Mouse (Mus musculus) left cerebral cortex, adult 2 months (tissue): ENCODE data around the gene Mnt. TPM values are rescaled to one million over a fixed set of nuclear protein-coding genes. Genes with fewer than 3 reads are reported as not detected.

ENCODE experiments used
- DNase-seq, 2 experiments: peaks; one replicate each; pipeline ENCODE4 v3.0.0; 2021 to 2022; ENCODE audit warnings: low spot score in 2 of 2, mixed read lengths in 1 of 2; ENCODE audit errors: extremely low spot score in 1 of 2
- H3K27ac ChIP-seq: fragments of 200-600 bp; 2 replicates; pipeline ENCODE4 v1.8.1; 2022
- H3K4me3 ChIP-seq: fragments of 200-600 bp; 2 replicates; pipeline ENCODE4 v1.8.1; 2022
- CTCF ChIP-seq: fragments of 200-600 bp; IDR thresholded peaks from 2 replicates; pipeline ENCODE4 v1.8.1; 2022; ENCODE audit warnings: antibody characterized with exemption, mild to moderate bottlenecking, moderate library complexity
- intact Hi-C: fragments of 180-260 bp; cut with DNase I; formaldehyde crosslinking; loops from one replicate; pipeline ENCODE4 v1.15.1; 2025
- total RNA-seq, 2 experiments: library from RNA; stranded (reverse); gene quantifications; 2 replicates each; pipeline ENCODE4 v1.2.3; 2021

Gene Mnt
- total RNA-seq, 2 experiments from 2014 or later, result 32.4 to 37.3 TPM

GRCm38 (mm10) chr11:74833536-74834358 is 3.0 kb downstream of the Mnt start:
- DNase-seq, result no peak
- Histone ChIP-seq H3K27ac (peak overlapping the region; percentile 11; the same call in 1 of the 2 replicates), H3K4me3 (no peak overlapping the region)
- TF ChIP-seq CTCF, result no peak
- intact Hi-C loops, result loop anchor here (5.0 kb wide), 3 partner anchors 111 to 339 kb away; partner anchors contain the start of gene Pafah1b1

GRCm38 (mm10) chr11:74834359-74834638 is 3.6 kb downstream of the Mnt start:
- intact Hi-C loops, result loop anchor here (5.0 kb wide), 3 partner anchors 112 to 338 kb away; partner anchors contain the start of gene Pafah1b1
- no peak for DNase-seq
- peak overlapping the region; percentile 11; the same call in 1 of the 2 replicates for H3K27ac ChIP-seq
- no peak overlapping the region for H3K4me3 ChIP-seq
- TF ChIP-seq CTCF, result no peak

- no peak overlapping the region for H3K4me3 ChIP-seq
- H3K27ac ChIP-seq, result no peak overlapping the region; the same call in 1 of the 2 replicates
- intact Hi-C loops, result loop anchor here (5.0 kb wide), 3 partner anchors 112 to 338 kb away; partner anchors contain the start of gene Pafah1b1
- no peak for TF ChIP-seq CTCF
- DNase-seq, result no peak
Observed at GRCm38 (mm10) chr11:74834650-74835277, 4.0 kb downstream of the Mnt start.

GRCm38 (mm10) chr11:74835593-74836224 is 5.0 kb downstream of the Mnt start:
- TF ChIP-seq CTCF, result no peak
- intact Hi-C loops, result no loop called here
- H3K4me3 ChIP-seq, result no peak overlapping the region
- DNase-seq, result no peak
- no peak overlapping the region for H3K27ac ChIP-seq

- intact Hi-C loops, result no loop called here
- DNase-seq, result no peak
- no peak for TF ChIP-seq CTCF
Observed at GRCm38 (mm10) chr11:74836225-74837055, 5.7 kb downstream of the Mnt start.

GRCm38 (mm10) chr11:74837056-74837693 is 6.5 kb downstream of the Mnt start:
- DNase-seq, result no peak
- TF ChIP-seq CTCF, result no peak
- intact Hi-C loops, result no loop called here
- Histone ChIP-seq H3K4me3 (peak overlapping the region; percentile 59), H3K27ac (peak overlapping the region; percentile 91)

More at GRCm38 (mm10) chr11:74836225-74837055, 5.7 kb downstream of the Mnt start:
- no peak overlapping the region for H3K4me3 ChIP-seq
- H3K27ac ChIP-seq, result no peak overlapping the region

- peak; percentile 2 for TF ChIP-seq CTCF
- intact Hi-C loops, result no loop called here
- H3K27ac ChIP-seq, result peak overlapping the region; percentile 91
Observed at GRCm38 (mm10) chr11:74837694-74838431, 7.1 kb downstream of the Mnt start.

GRCm38 (mm10) chr11:74838441-74838840 is 7.7 kb downstream of the Mnt start:
- Histone ChIP-seq H3K4me3 (peak overlapping the region; percentile 59), H3K27ac (peak overlapping the region; percentile 91)
- DNase-seq, result peak; percentile 92 to 93
- intact Hi-C loops, result no loop called here
- no peak for TF ChIP-seq CTCF

More at GRCm38 (mm10) chr11:74837694-74838431, 7.1 kb downstream of the Mnt start:
- DNase-seq, result peak; percentile 93 to 94
- H3K4me3 ChIP-seq, result peak overlapping the region; percentile 59

- intact Hi-C loops, result no loop called here
- Histone ChIP-seq H3K27ac (peak overlapping the region; percentile 91), H3K4me3 (peak overlapping the region; percentile 59)
- peak in 1 of 2 experiments; percentile 54 for DNase-seq
- TF ChIP-seq CTCF, result no peak
Observed at GRCm38 (mm10) chr11:74838971-74839370, 8.3 kb downstream of the Mnt start.
